Mouse (Mus musculus): ENCODE measurements around the gene Hist1h4d.

- no peak for TF ChIP-seq CTCF (IDR thresholded peaks at IDR 0.05; ENCODE audit: borderline replicate concordance, extremely low read depth, insufficient read depth, insufficient read length)
- TF ChIP-seq POLR2A (IDR thresholded peaks at IDR 0.05; ENCODE audit: borderline replicate concordance, extremely low read depth, insufficient read depth, insufficient read length, poor library complexity, severe bottlenecking), result no peak
Measured at GRCm38 (mm10) chr13:23595185-23595584, 13.8 kb downstream of the Hist1h4d start.

All from brain, embryonic 14.5 days (tissue).